Mouse (Mus musculus) bone marrow macrophage, adult 2 months (primary cell): ENCODE results near the gene Sgcd. TPM values are rescaled to one million over a fixed set of nuclear protein-coding genes. Genes with fewer than 3 reads are reported as not detected.

Experiments used
- H3K27ac ChIP-seq: 2 replicates; pipeline ENCODE4 v1.5.1; 2012; ENCODE audit warnings: low read depth, low read length; ENCODE audit not compliant: insufficient read depth
- H3K4me1 ChIP-seq: 2 replicates; pipeline ENCODE4 v1.6.1; 2012; ENCODE audit warnings: low read length; ENCODE audit not compliant: control insufficient read depth, insufficient read depth
- H3K4me3 ChIP-seq: 2 replicates; pipeline ENCODE4 v1.5.1; 2012; ENCODE audit warnings: mild to moderate bottlenecking, low read length, moderate library complexity; ENCODE audit not compliant: insufficient read depth
- CTCF ChIP-seq: IDR thresholded peaks from 2 replicates; pipeline ENCODE4 v1.5.1; 2012; ENCODE audit warnings: low read depth, mild to moderate bottlenecking, low read length, moderate library complexity
- POLR2A ChIP-seq: IDR thresholded peaks from 2 replicates; pipeline ENCODE4 v1.6.1; 2012; ENCODE audit warnings: mild to moderate bottlenecking, low read depth, low read length, borderline replicate concordance
- polyA plus RNA-seq: library from polyadenylated mRNA; stranded (reverse); fragments of >200 nt; gene quantifications from 2 replicates; pipeline ENCODE4 v1.2.4, GENCODE M21; 2012; ENCODE audit not compliant: missing spikeins, insufficient read depth, insufficient read length

Sgcd gene
- polyA plus RNA-seq, 1 experiment = not detected

DNA sequence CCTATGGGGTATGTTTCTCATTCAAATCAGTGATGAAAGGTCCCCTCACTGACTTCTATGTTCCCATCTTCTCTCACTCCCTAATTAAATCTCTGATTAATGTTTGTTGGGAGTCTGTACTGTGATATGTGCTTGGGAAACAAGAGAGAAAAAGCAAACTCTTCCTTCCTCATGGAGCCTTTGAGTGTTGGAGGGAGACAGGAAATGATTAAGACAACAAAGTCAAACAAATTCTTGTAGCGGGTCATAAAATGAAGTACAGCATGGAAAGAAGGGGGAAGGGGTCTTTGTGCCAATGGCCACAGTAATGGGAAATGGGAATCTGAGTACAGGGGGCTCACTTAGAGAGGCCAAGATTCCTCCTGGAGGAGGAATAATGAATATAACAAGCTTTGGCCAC is 1063.8 kb downstream of the Sgcd start:
- TF ChIP-seq CTCF (no peak), POLR2A (no peak)
- H3K4me1 ChIP-seq = no peaks in the 10 kb centered on the region
- no peak overlapping the region for H3K27ac ChIP-seq
- no peak overlapping the region for H3K4me3 ChIP-seq

DNA sequence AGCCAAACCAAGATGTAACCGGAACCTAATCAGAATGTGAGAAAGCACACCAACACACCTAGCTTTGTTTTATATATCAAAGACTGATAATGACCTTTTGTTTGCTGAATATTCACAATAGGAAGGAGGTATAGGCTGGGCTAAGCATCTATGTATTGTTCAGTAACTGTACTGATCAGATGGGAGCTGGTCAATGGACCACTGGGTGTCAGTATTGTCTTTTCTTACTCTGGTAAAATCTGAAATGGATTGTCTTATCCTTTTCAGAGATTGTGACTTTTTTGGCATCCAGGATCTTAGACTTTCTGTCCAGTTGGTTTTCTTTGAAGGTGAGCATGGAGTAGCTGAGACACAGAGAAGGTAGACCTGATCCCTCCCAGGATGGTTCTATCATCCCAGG is 1068.5 kb downstream of the Sgcd start:
- TF ChIP-seq CTCF = no peak
- no peak for TF ChIP-seq POLR2A
- H3K4me1 ChIP-seq = no peaks in the 10 kb centered on the region
- H3K27ac ChIP-seq = no peak overlapping the region
- no peak overlapping the region for H3K4me3 ChIP-seq

DNA sequence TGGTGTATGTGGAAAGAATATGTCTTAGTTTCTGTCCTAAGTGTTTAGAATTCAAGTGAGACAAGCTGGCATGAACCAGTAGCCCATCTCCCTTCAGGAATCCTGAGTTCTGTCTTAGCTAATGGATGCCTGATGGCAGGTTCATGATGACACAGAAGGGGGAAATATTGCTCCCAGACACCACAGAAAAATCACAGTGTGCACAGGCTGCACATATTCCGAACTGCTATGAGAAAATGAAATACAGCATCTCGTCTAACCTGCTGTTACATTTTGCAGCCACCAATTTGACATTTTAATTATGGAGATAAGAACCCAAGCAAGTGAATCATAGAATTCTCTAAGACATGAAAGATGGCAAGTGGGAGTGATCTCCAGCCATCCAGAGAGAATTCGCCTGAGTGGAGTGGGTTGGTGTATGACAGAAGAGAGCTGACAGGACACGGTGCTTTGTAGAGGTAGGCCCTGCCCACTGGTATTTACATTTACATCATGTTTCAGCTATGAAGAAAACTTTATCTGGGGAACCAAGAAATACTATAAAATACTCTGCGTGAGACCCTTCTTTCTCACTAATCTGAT is 1076.0 kb downstream of the Sgcd start:
- Histone ChIP-seq H3K27ac (no peak overlapping the region), H3K4me3 (no peak overlapping the region), H3K4me1 (no peaks in the 10 kb centered on the region)
- TF ChIP-seq POLR2A (no peak), CTCF (no peak)

DNA sequence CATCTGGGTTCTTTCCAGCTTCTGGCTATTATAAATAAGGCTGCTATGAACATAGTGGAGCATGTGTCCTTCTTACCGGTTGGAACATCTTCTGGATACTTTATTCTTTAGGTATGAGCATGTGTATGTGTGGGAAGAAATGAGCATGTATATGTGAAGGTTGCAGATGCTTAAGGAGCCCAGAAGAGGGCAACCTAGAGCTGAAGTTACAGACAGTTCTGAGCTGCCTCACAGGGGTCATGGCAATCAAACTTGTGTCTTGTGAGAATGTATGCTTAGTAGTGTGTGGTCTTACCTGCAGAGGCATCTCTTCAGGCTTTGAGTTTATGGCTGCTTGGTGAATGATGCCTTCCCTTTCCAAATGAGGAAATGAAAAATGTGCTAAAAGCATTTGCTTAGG is 1084.5 kb downstream of the Sgcd start:
- no peak overlapping the region for H3K27ac ChIP-seq
- H3K4me1 ChIP-seq = no peaks in the 10 kb centered on the region
- TF ChIP-seq POLR2A = no peak
- TF ChIP-seq CTCF = no peak
- no peak overlapping the region for H3K4me3 ChIP-seq

DNA sequence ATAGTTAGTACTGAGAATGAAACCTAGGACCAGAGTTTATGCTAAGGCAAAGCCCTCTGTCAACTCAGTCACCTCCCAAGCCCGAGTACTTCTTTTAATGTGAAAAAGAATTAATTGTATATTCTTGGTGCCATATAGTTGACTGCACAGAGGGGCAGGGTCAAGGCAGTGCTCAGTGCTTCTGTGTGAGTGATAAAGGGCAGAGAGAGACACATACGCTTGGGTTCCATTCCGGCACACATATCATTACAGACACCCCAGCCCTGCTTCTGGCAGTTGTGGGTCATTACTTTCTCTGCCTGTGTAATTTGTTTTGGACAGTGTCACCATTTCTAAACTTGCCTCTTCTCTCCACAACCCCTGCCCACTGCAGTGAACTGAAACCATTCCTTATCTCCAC is 1099.7 kb downstream of the Sgcd start:
- no peak overlapping the region for H3K27ac ChIP-seq
- H3K4me3 ChIP-seq = no peak overlapping the region
- no peaks in the 10 kb centered on the region for H3K4me1 ChIP-seq
- TF ChIP-seq CTCF (no peak), POLR2A (no peak)

DNA sequence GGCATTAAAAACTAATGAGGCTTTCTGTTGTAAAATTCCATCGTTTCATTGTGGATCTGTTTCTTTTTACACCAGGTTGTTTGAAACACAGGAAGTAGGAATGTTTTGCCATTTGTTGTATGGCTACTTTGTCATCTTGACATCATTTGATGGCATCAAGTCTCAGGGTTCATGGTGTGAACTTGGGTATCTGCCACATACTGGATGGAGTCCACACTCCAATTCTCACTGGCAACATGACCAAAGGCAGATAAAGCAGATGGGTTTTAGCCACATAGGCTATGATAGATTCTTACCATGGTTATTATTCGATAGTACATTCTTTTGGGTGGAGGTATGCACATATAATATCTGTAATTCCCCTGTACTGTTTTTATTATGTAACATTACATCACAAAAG is 1106.3 kb downstream of the Sgcd start:
- TF ChIP-seq CTCF (no peak), POLR2A (no peak)

DNA sequence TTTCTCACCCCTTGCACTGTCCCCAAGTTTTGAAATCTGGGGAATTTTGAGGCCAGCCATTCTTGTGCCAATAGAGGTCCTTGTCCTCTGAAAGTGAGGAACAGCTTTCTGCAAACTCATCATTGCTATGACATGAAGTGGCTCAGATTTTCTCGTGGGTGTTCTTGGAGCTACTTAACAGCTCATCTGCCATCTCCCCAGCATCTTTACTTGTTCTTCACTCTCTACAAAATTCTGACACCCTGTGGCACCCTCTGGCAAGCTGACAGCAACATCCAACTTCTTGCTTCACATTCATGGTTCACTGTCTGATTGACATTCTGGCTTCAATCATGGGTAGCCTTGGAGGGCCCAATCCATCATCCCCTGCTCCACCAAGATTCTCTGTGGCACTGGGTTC is 1113.0 kb downstream of the Sgcd start:
- H3K4me3 ChIP-seq = no peak overlapping the region
- H3K4me1 ChIP-seq = no peaks in the 10 kb centered on the region
- TF ChIP-seq POLR2A (no peak), CTCF (no peak)
- H3K27ac ChIP-seq = no peak overlapping the region

More for the DNA sequence above, 1106.3 kb downstream of the Sgcd start:
- Histone ChIP-seq H3K4me1 (no peaks in the 10 kb centered on the region), H3K4me3 (no peak overlapping the region), H3K27ac (no peak overlapping the region)

DNA sequence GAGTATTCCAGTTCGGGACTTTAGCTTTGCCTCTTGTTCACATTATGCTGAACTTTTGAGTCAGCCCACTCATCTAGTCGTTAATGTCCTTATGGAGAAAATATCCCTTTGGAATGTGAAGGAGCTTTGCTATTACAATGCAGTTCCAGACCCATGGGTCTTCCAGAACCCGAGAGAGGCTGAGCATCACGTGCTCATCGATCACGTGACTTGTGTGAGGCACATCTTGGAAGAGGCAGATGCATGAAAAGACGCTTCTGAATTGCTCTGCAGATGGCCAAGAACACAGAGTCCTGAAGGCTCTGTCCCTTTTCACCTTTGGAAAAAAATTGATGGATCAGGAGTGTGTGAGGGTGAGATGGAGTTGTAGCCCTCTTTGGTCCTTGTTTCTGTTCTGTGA is 1120.2 kb downstream of the Sgcd start:
- H3K4me3 ChIP-seq = no peak overlapping the region
- TF ChIP-seq POLR2A = no peak
- no peak for TF ChIP-seq CTCF
- no peaks in the 10 kb centered on the region for H3K4me1 ChIP-seq
- no peak overlapping the region for H3K27ac ChIP-seq

DNA sequence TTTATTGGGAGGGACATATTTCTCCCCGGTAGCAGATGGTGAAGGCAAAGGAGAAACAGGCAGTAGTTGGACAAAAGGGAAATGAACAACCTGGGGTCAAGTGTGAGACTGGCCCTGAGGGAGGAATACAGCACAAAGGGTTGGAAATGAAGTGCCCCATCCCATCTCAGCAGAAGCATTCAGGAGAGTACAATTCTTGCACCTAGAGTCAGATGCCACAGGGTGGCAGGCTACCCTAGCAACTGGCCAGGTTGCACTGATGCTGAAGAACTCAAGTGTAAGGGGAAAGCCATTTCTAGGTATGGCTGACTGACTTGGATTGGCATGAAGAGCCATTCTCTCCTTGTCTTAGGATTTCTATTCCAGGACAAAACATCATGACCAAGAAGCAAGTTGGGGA is 1124.0 kb downstream of the Sgcd start:
- no peak overlapping the region for H3K27ac ChIP-seq
- TF ChIP-seq CTCF (no peak), POLR2A (no peak)
- no peak overlapping the region for H3K4me3 ChIP-seq
- H3K4me1 ChIP-seq = no peaks in the 10 kb centered on the region

DNA sequence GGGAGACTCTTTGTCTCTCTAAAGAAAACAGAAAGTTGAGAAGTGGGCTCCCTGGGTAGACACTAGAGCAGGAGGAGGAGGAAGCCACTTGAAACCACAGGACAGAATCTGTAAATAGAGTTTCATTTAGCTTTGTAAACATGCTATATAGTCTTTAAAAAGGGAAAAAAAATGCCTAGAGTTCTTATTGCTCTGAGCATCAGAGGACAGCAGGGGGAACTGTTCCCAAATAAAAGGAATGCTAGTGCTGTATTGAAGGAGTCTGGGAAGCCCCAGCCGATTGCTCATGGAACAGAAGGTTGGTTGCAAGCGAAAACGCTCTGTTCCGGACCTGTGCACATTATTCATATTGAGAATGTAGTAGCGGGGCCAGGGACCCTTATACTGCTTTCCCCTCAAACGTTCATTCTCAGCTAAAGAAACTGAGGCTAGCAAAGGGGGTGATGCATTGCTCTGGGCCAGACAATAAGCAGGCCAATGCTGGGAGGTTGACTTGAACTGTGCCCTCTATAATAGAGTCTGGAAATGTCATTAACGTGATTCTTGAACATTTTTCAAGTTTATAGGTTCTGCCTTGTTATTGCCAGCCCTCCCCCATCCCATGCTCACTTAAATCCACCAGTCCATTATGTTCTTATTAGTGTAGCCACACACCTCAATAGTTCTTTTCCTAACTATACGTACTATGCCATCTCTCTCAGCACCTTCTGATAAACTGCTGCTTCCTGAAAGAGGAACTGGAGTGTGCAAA is 1140.4 kb downstream of the Sgcd start:
- TF ChIP-seq CTCF (no peak), POLR2A (no peak)
- Histone ChIP-seq H3K4me1 (no peaks in the 10 kb centered on the region), H3K27ac (no peak overlapping the region), H3K4me3 (no peak overlapping the region)

DNA sequence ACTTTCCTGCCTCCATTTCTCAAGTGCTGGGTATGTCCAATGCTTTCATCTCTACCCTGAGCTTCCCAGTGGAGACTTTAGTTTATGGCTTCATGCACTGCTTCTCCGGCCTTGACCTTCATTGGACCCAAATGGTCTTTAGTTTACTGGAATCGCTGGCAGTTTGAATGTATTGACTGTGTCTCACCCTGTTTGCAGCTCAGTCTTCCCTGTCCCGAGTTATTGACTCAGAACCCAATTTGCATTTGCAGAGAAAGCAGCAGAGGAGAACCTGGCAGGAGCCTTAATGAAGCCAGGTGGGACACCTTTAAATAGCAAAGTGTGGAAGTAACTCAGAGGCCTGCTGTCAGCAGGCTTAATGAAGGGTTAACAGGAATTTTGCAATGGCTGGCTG is 1140.9 kb downstream of the Sgcd start:
- TF ChIP-seq POLR2A (no peak), CTCF (no peak)
- Histone ChIP-seq H3K4me1 (no peaks in the 10 kb centered on the region), H3K4me3 (no peak overlapping the region), H3K27ac (no peak overlapping the region)
